ENCODE assay signal across 9 mouse cellular contexts in genomic region chr10:39552903-39553302, GRCm38 (mm10). TPM values are rescaled to one million over a fixed set of nuclear protein-coding genes. Genes with fewer than 3 reads are reported as not detected.
DNase-seq lines count a peak whose midpoint lies in the region; ATAC-seq lines count a peak whose summit lies in the region.
"Had no signal": no experiment of that assay in that cellular context is flagged by ENCODE, and none has a peak within 500 bp of the region (broad histone marks: within the 10 kb centered on the region; RNA-seq: fewer than 3 reads in every experiment).

No protein-coding gene starts in this region.

- no peaks in the 10 kb centered on the region for H3K9me3 ChIP-seq in kidney, embryonic 15.5 days (replicated peaks)
- H3K9me3 ChIP-seq in embryonic facial prominence, embryonic 14.5 days (ENCODE audit: control insufficient read depth, low read length), result no peaks in the 10 kb centered on the region
- no peaks in the 10 kb centered on the region for H3K9me3 ChIP-seq in hindbrain, embryonic 15.5 days
- no peaks in the 10 kb centered on the region for H3K9me3 ChIP-seq in neural tube, embryonic 12.5 days
- H3K9me3 ChIP-seq: limb, embryonic 15.5 days had no signal

- H3K4me3 ChIP-seq in kidney, embryonic 15.5 days (replicated peaks), result no peak overlapping the region
- H3K4me3 ChIP-seq in embryonic facial prominence, embryonic 14.5 days (ENCODE audit: low read depth, low read length), result no peak overlapping the region
- H3K4me3 ChIP-seq in hindbrain, embryonic 15.5 days, result no peak overlapping the region
- no peak overlapping the region for H3K4me3 ChIP-seq in neural tube, embryonic 12.5 days
- H3K4me3 ChIP-seq: limb, embryonic 15.5 days had no signal

- H3K27me3 ChIP-seq in kidney, embryonic 15.5 days, result no peaks in the 10 kb centered on the region
- H3K27me3 ChIP-seq in embryonic facial prominence, embryonic 14.5 days (replicated peaks; ENCODE audit: control insufficient read depth, insufficient read depth, low read length), result no peaks in the 10 kb centered on the region
- H3K27me3 ChIP-seq in hindbrain, embryonic 15.5 days, result no peaks in the 10 kb centered on the region
- no peaks in the 10 kb centered on the region for H3K27me3 ChIP-seq in neural tube, embryonic 12.5 days (replicated peaks)
- H3K27me3 ChIP-seq: limb, embryonic 15.5 days had no signal

- peaks cover 68% of the 10 kb centered on the region for H3K4me1 ChIP-seq in kidney, embryonic 15.5 days
- H3K4me1 ChIP-seq in embryonic facial prominence, embryonic 14.5 days (ENCODE audit: control insufficient read depth, insufficient read depth, low read length), result peaks cover 40% of the 10 kb centered on the region
- peaks cover 79% of the 10 kb centered on the region for H3K4me1 ChIP-seq in hindbrain, embryonic 15.5 days (replicated peaks)
- peaks cover 71% of the 10 kb centered on the region for H3K4me1 ChIP-seq in neural tube, embryonic 12.5 days

- no peak for ATAC-seq in kidney, embryonic 15.5 days (replicated peaks; ENCODE audit: low FRiP score)
- ATAC-seq in embryonic facial prominence, embryonic 14.5 days (ENCODE audit: low read depth), result no peak
- ATAC-seq in hindbrain, embryonic 15.5 days (ENCODE audit: low FRiP score, low read depth), result no peak
- peak; percentile 18; the same call in 1 of the 2 replicates for ATAC-seq in neural tube, embryonic 12.5 days (ENCODE audit: low FRiP score, low read depth)

- H3K27ac ChIP-seq in kidney, embryonic 15.5 days, result peak overlapping the region; percentile 92
- peak overlapping the region; percentile 70; the same call in 1 of the 2 replicates for H3K27ac ChIP-seq in embryonic facial prominence, embryonic 14.5 days (replicated peaks; ENCODE audit: low read depth, low read length)
- H3K27ac ChIP-seq in hindbrain, embryonic 15.5 days (replicated peaks), result peak overlapping the region; percentile 91
- peak overlapping the region; percentile 86 for H3K27ac ChIP-seq in neural tube, embryonic 12.5 days

- WGBS in kidney, embryonic 15.5 days, result 46% methylated on average over 5 of the region's 5 CpGs
- 37% methylated on average over 5 of the region's 5 CpGs for WGBS in embryonic facial prominence, embryonic 14.5 days
- 14% methylated on average over 5 of the region's 5 CpGs for WGBS in hindbrain, embryonic 15.5 days
- WGBS in neural tube, embryonic 12.5 days, result 17% methylated on average over 5 of the region's 5 CpGs

- no peak for DNase-seq in kidney, adult 9 months
- no peak for DNase-seq in embryonic facial prominence, embryonic 14.5 days (ENCODE audit: low spot score)
- no peak for DNase-seq in urinary bladder, postnatal 10 days (ENCODE audit: low spot score)
- DNase-seq in adrenal gland, postnatal 36 days, result no peak
- DNase-seq in natural killer cell, adult 2 months (ENCODE audit: low spot score in 2 of 2), result no peak

- no peak overlapping the region for H3K4me2 ChIP-seq in kidney, embryonic 15.5 days
- no peak overlapping the region for H3K4me2 ChIP-seq in embryonic facial prominence, embryonic 14.5 days (ENCODE audit: low read depth, low read length)
- H3K4me2 ChIP-seq in hindbrain, embryonic 15.5 days, result no peak overlapping the region
- 0 out of 2 replicates have a peak overlapping the region, but pooled peaks have one; percentile 4 for H3K4me2 ChIP-seq in neural tube, embryonic 12.5 days (replicated peaks)
- H3K4me2 ChIP-seq: limb, embryonic 15.5 days had no signal

- H3K36me3 ChIP-seq in kidney, embryonic 15.5 days, result no peaks in the 10 kb centered on the region; the same call in 1 of the 2 replicates
- 0 out of 2 replicates have a peak, but pooled peaks cover 9% of the 10 kb centered on the region for H3K36me3 ChIP-seq in embryonic facial prominence, embryonic 14.5 days (ENCODE audit: control insufficient read depth, insufficient read depth, low read length)
- no peaks in the 10 kb centered on the region for H3K36me3 ChIP-seq in hindbrain, embryonic 15.5 days
- H3K36me3 ChIP-seq in neural tube, embryonic 12.5 days, result no peaks in the 10 kb centered on the region

- H3K9ac ChIP-seq in kidney, embryonic 15.5 days, result no peak overlapping the region
- H3K9ac ChIP-seq in embryonic facial prominence, embryonic 14.5 days (ENCODE audit: low read depth, low read length), result no peak overlapping the region
- peak overlapping the region; percentile 3; the same call in 1 of the 2 replicates for H3K9ac ChIP-seq in hindbrain, embryonic 15.5 days
- H3K9ac ChIP-seq in neural tube, embryonic 12.5 days, result peak overlapping the region; percentile 14; the same call in 1 of the 2 replicates
- H3K9ac ChIP-seq: limb, embryonic 15.5 days had no signal

RNA-seq across cellular contexts. Expression of gene Traf3ip2, which starts 59.8 kb away (rescaled TPM):
- polyA plus RNA-seq in kidney, embryonic 15.5 days (2015; fragmentation: Nextera tagmentation; extraction: Ambion mirVana), result 15.9 and 18.5 TPM in 2 replicates
- polyA plus RNA-seq in embryonic facial prominence, embryonic 14.5 days (2014; fragmentation: Nextera tagmentation; extraction: Ambion mirVana), result 12.5 and 12.9 TPM in 2 replicates
- polyA plus RNA-seq in hindbrain, embryonic 15.5 days (2015; fragmentation: Nextera tagmentation; extraction: Ambion mirVana), result 7.4 and 7.9 TPM in 2 replicates
- polyA plus RNA-seq in neural tube, embryonic 12.5 days (2016; fragmentation: Nextera tagmentation; extraction: Ambion mirVana), result 5.4 and 7.2 TPM in 2 replicates
- 10 to 100 TPM; 12.5 to 18.9 TPM for total RNA-seq in adrenal gland, postnatal 36 days (2021)

Comparison
In these comparisons a context has a peak if more than half of its experiments do, and no peak if none do; other contexts are left out.
1. H3K9ac ChIP-seq: peak in hindbrain, embryonic 15.5 days (single experiment) and neural tube, embryonic 12.5 days (single experiment); none in kidney, embryonic 15.5 days (single experiment) and embryonic facial prominence, embryonic 14.5 days (single experiment).
2. Peak in every context shown above with its lines, with median percentiles within 50 percentile points of each other: H3K27ac ChIP-seq.